Mouse (Mus musculus): ENCODE data around the gene Tmbim6. TPM values are rescaled to one million over a fixed set of nuclear protein-coding genes. Genes with fewer than 3 reads are reported as not detected.

The Tmbim6 gene
- polyA plus RNA-seq, 1 experiment = 372 TPM

GRCm38 (mm10) chr15:99352306-99352705 lies 40.4 kb upstream of the Tmbim6 start:
- no peak for TF ChIP-seq FOSL1 (IDR thresholded peaks at IDR 0.05; ENCODE audit: insufficient read depth, low read length, poor library complexity, severe bottlenecking)
- TF ChIP-seq USF1 (IDR thresholded peaks at IDR 0.05; ENCODE audit: low read depth) = no peak
- TF ChIP-seq CEBPB (IDR thresholded peaks at IDR 0.05; ENCODE audit: low read depth) = no peak
- no peak for TF ChIP-seq CTCF (IDR thresholded peaks at IDR 0.05; ENCODE audit: control insufficient read depth, insufficient read depth, insufficient read length)
- no peak for TF ChIP-seq MAX (IDR thresholded peaks at IDR 0.05)
- no peak for TF ChIP-seq MYOG (IDR thresholded peaks at IDR 0.05; ENCODE audit: control insufficient read depth, extremely low read depth, insufficient read length)
- TF ChIP-seq MYOD1 (IDR thresholded peaks at IDR 0.05; ENCODE audit: control insufficient read depth, insufficient read length, low read depth) = peak; percentile 100
- Histone ChIP-seq H3K79me2 (ENCODE audit: control insufficient read depth, insufficient read depth) (peaks cover 96% of the 10 kb centered on the region), H3K79me3 (ENCODE audit: low read depth) (peaks cover 80% of the 10 kb centered on the region), H3K27me3 (ENCODE audit: control insufficient read depth, insufficient read depth, insufficient read length) (no peaks in the 10 kb centered on the region), H3K4me3 (ENCODE audit: insufficient read depth, poor library complexity, severe bottlenecking) (no peak overlapping the region), H3ac (ENCODE audit: control insufficient read depth, insufficient read length, low read depth) (no peak overlapping the region), H3K36me3 (ENCODE audit: control insufficient read depth, insufficient read depth) (peaks cover 3% of the 10 kb centered on the region)

- H3K79me3 ChIP-seq (ENCODE audit: low read depth) = peaks cover 82% of the 10 kb centered on the region
- H3K36me3 ChIP-seq (ENCODE audit: control insufficient read depth, insufficient read depth) = no peaks in the 10 kb centered on the region
- H3K4me3 ChIP-seq (ENCODE audit: insufficient read depth, poor library complexity, severe bottlenecking) = no peak overlapping the region
- H3K79me2 ChIP-seq (ENCODE audit: control insufficient read depth, insufficient read depth) = peaks cover 96% of the 10 kb centered on the region
- H3ac ChIP-seq (ENCODE audit: control insufficient read depth, insufficient read length, low read depth) = no peak overlapping the region
- H3K27me3 ChIP-seq (ENCODE audit: control insufficient read depth, insufficient read depth, insufficient read length) = no peaks in the 10 kb centered on the region
- TF ChIP-seq MYOG (IDR thresholded peaks at IDR 0.05; ENCODE audit: control insufficient read depth, extremely low read depth, insufficient read length) (no peak), MAX (IDR thresholded peaks at IDR 0.05) (no peak), USF1 (IDR thresholded peaks at IDR 0.05; ENCODE audit: low read depth) (no peak), MYOD1 (IDR thresholded peaks at IDR 0.05; ENCODE audit: control insufficient read depth, insufficient read length, low read depth) (no peak), CTCF (IDR thresholded peaks at IDR 0.05; ENCODE audit: control insufficient read depth, insufficient read depth, insufficient read length) (no peak), FOSL1 (IDR thresholded peaks at IDR 0.05; ENCODE audit: insufficient read depth, low read length, poor library complexity, severe bottlenecking) (no peak), CEBPB (IDR thresholded peaks at IDR 0.05; ENCODE audit: low read depth) (no peak)
These were observed 37.0 kb upstream of the Tmbim6 start for GRCm38 (mm10) chr15:99355660-99356059.

- Histone ChIP-seq H3K36me3 (ENCODE audit: control insufficient read depth, insufficient read depth) (no peaks in the 10 kb centered on the region), H3ac (ENCODE audit: control insufficient read depth, insufficient read length, low read depth) (no peak overlapping the region), H3K27me3 (ENCODE audit: control insufficient read depth, insufficient read depth, insufficient read length) (no peaks in the 10 kb centered on the region), H3K4me3 (ENCODE audit: insufficient read depth, poor library complexity, severe bottlenecking) (no peak overlapping the region), H3K79me3 (ENCODE audit: low read depth) (peaks cover 83% of the 10 kb centered on the region), H3K79me2 (ENCODE audit: control insufficient read depth, insufficient read depth) (peaks cover 96% of the 10 kb centered on the region)
- TF ChIP-seq MAX (IDR thresholded peaks at IDR 0.05) (no peak), FOSL1 (IDR thresholded peaks at IDR 0.05; ENCODE audit: insufficient read depth, low read length, poor library complexity, severe bottlenecking) (no peak), MYOD1 (IDR thresholded peaks at IDR 0.05; ENCODE audit: control insufficient read depth, insufficient read length, low read depth) (no peak), MYOG (IDR thresholded peaks at IDR 0.05; ENCODE audit: control insufficient read depth, extremely low read depth, insufficient read length) (no peak), CEBPB (IDR thresholded peaks at IDR 0.05; ENCODE audit: low read depth) (no peak)
These were observed 36.2 kb upstream of the Tmbim6 start for GRCm38 (mm10) chr15:99356462-99356861.

- Histone ChIP-seq H3K79me2 (ENCODE audit: control insufficient read depth, insufficient read depth) (peaks cover 100% of the 10 kb centered on the region), H3K4me3 (ENCODE audit: insufficient read depth, poor library complexity, severe bottlenecking) (no peak overlapping the region), H3ac (ENCODE audit: control insufficient read depth, insufficient read length, low read depth) (no peak overlapping the region), H3K27me3 (ENCODE audit: control insufficient read depth, insufficient read depth, insufficient read length) (no peaks in the 10 kb centered on the region), H3K79me3 (ENCODE audit: low read depth) (peaks cover 94% of the 10 kb centered on the region), H3K36me3 (ENCODE audit: control insufficient read depth, insufficient read depth) (peaks cover 4% of the 10 kb centered on the region)
- TF ChIP-seq MYOG (IDR thresholded peaks at IDR 0.05; ENCODE audit: control insufficient read depth, extremely low read depth, insufficient read length) = no peak
- no peak for TF ChIP-seq FOSL1 (IDR thresholded peaks at IDR 0.05; ENCODE audit: insufficient read depth, low read length, poor library complexity, severe bottlenecking)
- no peak for TF ChIP-seq CEBPB (IDR thresholded peaks at IDR 0.05; ENCODE audit: low read depth)
- no peak for TF ChIP-seq USF1 (IDR thresholded peaks at IDR 0.05; ENCODE audit: low read depth)
- peak; percentile 70 for TF ChIP-seq MAX (IDR thresholded peaks at IDR 0.05)
- peak; percentile 65 for TF ChIP-seq MYOD1 (IDR thresholded peaks at IDR 0.05; ENCODE audit: control insufficient read depth, insufficient read length, low read depth)
- TF ChIP-seq CTCF (IDR thresholded peaks at IDR 0.05; ENCODE audit: control insufficient read depth, insufficient read depth, insufficient read length) = no peak
These were observed 33.7 kb upstream of the Tmbim6 start for GRCm38 (mm10) chr15:99358952-99359351.

GRCm38 (mm10) chr15:99364022-99364530 lies 28.6 kb upstream of the Tmbim6 start:
- Histone ChIP-seq H3K79me3 (ENCODE audit: low read depth) (peaks cover 92% of the 10 kb centered on the region), H3K36me3 (ENCODE audit: control insufficient read depth, insufficient read depth) (peaks cover 7% of the 10 kb centered on the region), H3K79me2 (ENCODE audit: control insufficient read depth, insufficient read depth) (peaks cover 100% of the 10 kb centered on the region), H3K27me3 (ENCODE audit: control insufficient read depth, insufficient read depth, insufficient read length) (no peaks in the 10 kb centered on the region), H3ac (ENCODE audit: control insufficient read depth, insufficient read length, low read depth) (no peak overlapping the region), H3K4me3 (ENCODE audit: insufficient read depth, poor library complexity, severe bottlenecking) (no peak overlapping the region)
- TF ChIP-seq MAX (IDR thresholded peaks at IDR 0.05) (no peak), FOSL1 (IDR thresholded peaks at IDR 0.05; ENCODE audit: insufficient read depth, low read length, poor library complexity, severe bottlenecking) (no peak), CEBPB (IDR thresholded peaks at IDR 0.05; ENCODE audit: low read depth) (no peak), MYOD1 (IDR thresholded peaks at IDR 0.05; ENCODE audit: control insufficient read depth, insufficient read length, low read depth) (no peak), MYOG (IDR thresholded peaks at IDR 0.05; ENCODE audit: control insufficient read depth, extremely low read depth, insufficient read length) (no peak), CTCF (IDR thresholded peaks at IDR 0.05; ENCODE audit: control insufficient read depth, insufficient read depth, insufficient read length) (no peak), USF1 (IDR thresholded peaks at IDR 0.05; ENCODE audit: low read depth) (no peak)

GRCm38 (mm10) chr15:99364921-99365320 lies 27.8 kb upstream of the Tmbim6 start:
- Histone ChIP-seq H3ac (ENCODE audit: control insufficient read depth, insufficient read length, low read depth) (no peak overlapping the region), H3K36me3 (ENCODE audit: control insufficient read depth, insufficient read depth) (peaks cover 7% of the 10 kb centered on the region), H3K79me3 (ENCODE audit: low read depth) (peaks cover 92% of the 10 kb centered on the region), H3K79me2 (ENCODE audit: control insufficient read depth, insufficient read depth) (peaks cover 100% of the 10 kb centered on the region), H3K27me3 (ENCODE audit: control insufficient read depth, insufficient read depth, insufficient read length) (no peaks in the 10 kb centered on the region), H3K4me3 (ENCODE audit: insufficient read depth, poor library complexity, severe bottlenecking) (no peak overlapping the region)
- no peak for TF ChIP-seq MAX (IDR thresholded peaks at IDR 0.05)
- TF ChIP-seq MYOG (IDR thresholded peaks at IDR 0.05; ENCODE audit: control insufficient read depth, extremely low read depth, insufficient read length) = no peak
- no peak for TF ChIP-seq FOSL1 (IDR thresholded peaks at IDR 0.05; ENCODE audit: insufficient read depth, low read length, poor library complexity, severe bottlenecking)
- no peak for TF ChIP-seq CEBPB (IDR thresholded peaks at IDR 0.05; ENCODE audit: low read depth)
- no peak for TF ChIP-seq MYOD1 (IDR thresholded peaks at IDR 0.05; ENCODE audit: control insufficient read depth, insufficient read length, low read depth)
- TF ChIP-seq CTCF (IDR thresholded peaks at IDR 0.05; ENCODE audit: control insufficient read depth, insufficient read depth, insufficient read length) = no peak
- TF ChIP-seq USF1 (IDR thresholded peaks at IDR 0.05; ENCODE audit: low read depth) = no peak
